Comparison of ENCODE assay signal across 12 mouse cellular contexts in the genomic region with DNA sequence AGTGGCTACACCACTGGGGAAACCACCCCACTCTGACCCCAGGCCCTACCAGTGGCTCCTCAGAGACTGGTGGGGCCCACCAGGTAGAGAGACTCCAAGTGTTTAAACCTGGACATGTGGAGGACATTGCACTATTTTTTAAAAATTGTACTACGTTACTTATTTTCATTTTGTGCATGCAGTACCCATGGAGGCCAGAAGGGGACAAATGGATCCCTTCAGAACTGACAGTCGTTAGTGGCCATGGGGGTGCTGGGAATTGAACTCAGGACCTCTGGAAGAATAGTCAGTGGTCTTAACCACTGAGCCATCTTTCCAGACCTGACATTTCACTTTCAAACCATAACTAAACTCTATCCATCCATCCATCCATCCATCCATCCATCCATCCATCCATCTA.
"Had no signal": no experiment of that assay in that cellular context is flagged by ENCODE, and none has a peak within 500 bp of the region (broad histone marks: within the 10 kb centered on the region; RNA-seq: fewer than 3 reads in every experiment).

No protein-coding gene starts in this region.

- H3K36me3 ChIP-seq: limb, embryonic 12.5 days had no signal

- ATAC-seq: inflammation-experienced regulatory T-cells, adult 6 months; midbrain, embryonic 13.5 days had no signal

- H3K4me2 ChIP-seq: limb, embryonic 12.5 days; midbrain, embryonic 13.5 days; neural tube, embryonic 12.5 days had no signal

- H3K4me3 ChIP-seq: limb, embryonic 12.5 days; midbrain, embryonic 13.5 days; neural tube, embryonic 12.5 days had no signal

- H3K27me3 ChIP-seq: limb, embryonic 12.5 days; midbrain, embryonic 13.5 days; neural tube, embryonic 12.5 days had no signal

- H3K9ac ChIP-seq: limb, embryonic 12.5 days; liver, embryonic 14.5 days; midbrain, embryonic 13.5 days; neural tube, embryonic 12.5 days had no signal

- H3K27ac ChIP-seq: limb, embryonic 12.5 days; liver, embryonic 14.5 days; midbrain, embryonic 13.5 days; neural tube, embryonic 12.5 days had no signal

- DNase-seq: kidney, adult 18-20 months; kidney, postnatal 10 days; kidney, postnatal 4 days; lung, adult 18-20 months; lung, postnatal 14 days; thymus, adult 18-20 months; thymus, postnatal 25 days had no signal

- H3K9me3 ChIP-seq: midbrain, embryonic 13.5 days; neural tube, embryonic 12.5 days had no signal
